Mouse (Mus musculus) olfactory bulb, adult 2 months (tissue): ENCODE results near the gene Zfp800.

Experiments used
- CTCF ChIP-seq: fragments of 200-500 bp; IDR thresholded peaks from 2 replicates; pipeline ENCODE4 v1.5.1; 2012; ENCODE audit warnings: low read depth, mild to moderate bottlenecking, low read length, moderate library complexity; ENCODE audit not compliant: insufficient read depth
- POLR2A ChIP-seq: fragments of 200-500 bp; IDR thresholded peaks from 2 replicates; pipeline ENCODE4 v1.6.1; 2012; ENCODE audit warnings: mild to moderate bottlenecking, low read depth, low read length, moderate library complexity; ENCODE audit not compliant: insufficient read depth

DNA sequence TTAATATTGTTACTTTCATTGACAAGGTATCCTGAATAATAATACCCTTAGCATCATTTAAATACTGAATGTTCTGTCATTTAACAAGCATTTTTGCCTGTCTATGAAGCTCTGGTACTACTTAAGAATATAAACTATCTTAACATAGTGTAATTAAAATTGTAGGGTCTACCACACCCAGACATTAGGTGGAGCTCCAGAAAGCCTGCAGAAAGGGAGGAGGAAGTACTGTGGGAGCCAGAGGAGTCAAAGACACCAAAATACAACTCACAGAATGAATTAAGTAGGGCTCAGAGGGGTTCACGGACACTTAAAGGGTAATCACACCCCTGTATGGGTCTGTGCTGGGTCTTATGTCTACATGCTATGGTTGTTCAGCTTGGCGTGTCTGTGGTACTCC lies 149.6 kb downstream of the Zfp800 start:
- TF ChIP-seq POLR2A = no peak
- no peak for TF ChIP-seq CTCF
